Mouse (Mus musculus) embryonic facial prominence, embryonic 15.5 days (tissue): ENCODE measurements at regions not wholly inside any gene's neighbourhood (a gene's known extent, or its start where the extent isn't known, plus 50 kb on each side); places are given as distances from the start of the nearest gene placed in this dataset.
A peak's percentile ranks its signal among the peaks of the same experiment; 100 is the strongest.

Source experiments
- ATAC-seq: fragments of 200-750 bp; cut with Nextera tagmentation; 2 replicates; pipeline ENCODE4 v1.8.0; 2017; ENCODE audit warnings: low read depth, moderate TSS enrichment; ENCODE audit not compliant: insufficient number of reproducible peaks, low FRiP score, low TSS enrichment
- H3K27ac ChIP-seq: fragments of 300-500 bp; sonication (generic); replicated peaks from 2 replicates; pipeline ENCODE4 v1.5.1; 2015; ENCODE audit warnings: mild to moderate bottlenecking, inconsistent platforms
- H3K27me3 ChIP-seq: fragments of 300-500 bp; sonication (generic); 2 replicates; pipeline ENCODE4 v1.6.1; 2015; ENCODE audit warnings: inconsistent platforms
- H3K36me3 ChIP-seq: fragments of 300-500 bp; sonication (generic); 2 replicates; pipeline ENCODE4 v1.6.1; 2015; ENCODE audit warnings: mild to moderate bottlenecking, inconsistent platforms
- H3K4me1 ChIP-seq: fragments of 300-500 bp; sonication (generic); 2 replicates; pipeline ENCODE4 v1.6.1; 2015; ENCODE audit warnings: inconsistent platforms
- H3K4me2 ChIP-seq: fragments of 300-500 bp; sonication (generic); replicated peaks from 2 replicates; pipeline ENCODE4 v1.6.1; 2015; ENCODE audit warnings: mild to moderate bottlenecking, inconsistent platforms
- H3K4me3 ChIP-seq: fragments of 300-500 bp; sonication (generic); replicated peaks from 2 replicates; pipeline ENCODE4 v1.5.1; 2015; ENCODE audit warnings: mild to moderate bottlenecking, inconsistent platforms
- H3K9ac ChIP-seq: fragments of 300-500 bp; sonication (generic); 2 replicates; pipeline ENCODE4 v1.6.1; 2015; ENCODE audit warnings: inconsistent platforms
- H3K9me3 ChIP-seq: fragments of 300-500 bp; sonication (generic); replicated peaks from 2 replicates; pipeline ENCODE4 v1.6.1; 2016; ENCODE audit warnings: inconsistent platforms
- WGBS: fragments of 180-500 bp; shearing (Covaris S2); methylation state at CpG from one replicate; pipeline ENCODE4 v1.1.7; 2015; 5-methylcytosine and 5-hydroxymethylcytosine counted together

- no peak for ATAC-seq
- Histone ChIP-seq H3K27ac (no peak overlapping the region), H3K4me1 (no peaks in the 10 kb centered on the region), H3K27me3 (no peaks in the 10 kb centered on the region), H3K4me2 (no peak overlapping the region), H3K36me3 (no peaks in the 10 kb centered on the region), H3K9ac (no peak overlapping the region), H3K4me3 (no peak overlapping the region), H3K9me3 (no peaks in the 10 kb centered on the region)
Observed at GRCm38 (mm10) chr14:17234898-17235297, 415.9 kb upstream of the Rarb start.

- WGBS, result 88% methylated on average over 2 of the region's 2 CpGs
- Histone ChIP-seq H3K36me3 (no peaks in the 10 kb centered on the region), H3K9me3 (no peaks in the 10 kb centered on the region), H3K4me2 (no peak overlapping the region), H3K9ac (no peak overlapping the region), H3K27me3 (no peaks in the 10 kb centered on the region), H3K4me3 (no peak overlapping the region), H3K4me1 (no peaks in the 10 kb centered on the region), H3K27ac (no peak overlapping the region)
- ATAC-seq, result no peak
Observed at GRCm38 (mm10) chr14:17211502-17211901, 392.5 kb upstream of the Rarb start.

GRCm38 (mm10) chr14:17205691-17206090 is 386.7 kb upstream of the Rarb start:
- Histone ChIP-seq H3K9ac (no peak overlapping the region), H3K27ac (no peak overlapping the region), H3K4me2 (no peak overlapping the region), H3K27me3 (no peaks in the 10 kb centered on the region), H3K4me3 (no peak overlapping the region), H3K4me1 (no peaks in the 10 kb centered on the region), H3K9me3 (0 out of 2 replicates have a peak, but pooled peaks cover 3% of the 10 kb centered on the region), H3K36me3 (no peaks in the 10 kb centered on the region)
- WGBS, result 79% methylated on average over 1 of the region's 1 CpGs
- no peak for ATAC-seq

GRCm38 (mm10) chr14:17203251-17204015 is 384.5 kb upstream of the Rarb start:
- no peak for ATAC-seq
- no peak overlapping the region for H3K9ac ChIP-seq
- no peaks in the 10 kb centered on the region for H3K36me3 ChIP-seq
- H3K27ac ChIP-seq, result no peak overlapping the region
- H3K4me3 ChIP-seq, result no peak overlapping the region
- 38% methylated on average over 1 of the region's 1 CpGs for WGBS
- H3K4me1 ChIP-seq, result no peaks in the 10 kb centered on the region
- 0 out of 2 replicates have a peak, but pooled peaks cover 3% of the 10 kb centered on the region for H3K9me3 ChIP-seq
- no peak overlapping the region for H3K4me2 ChIP-seq
- H3K27me3 ChIP-seq, result no peaks in the 10 kb centered on the region

- no peaks in the 10 kb centered on the region for H3K36me3 ChIP-seq
- H3K9ac ChIP-seq, result no peak overlapping the region
- no peak for ATAC-seq
- H3K4me2 ChIP-seq, result no peak overlapping the region
- H3K4me3 ChIP-seq, result no peak overlapping the region
- no peaks in the 10 kb centered on the region for H3K27me3 ChIP-seq
- no peaks in the 10 kb centered on the region for H3K9me3 ChIP-seq
- H3K4me1 ChIP-seq, result no peaks in the 10 kb centered on the region
- 79% methylated on average over 2 of the region's 2 CpGs for WGBS
- no peak overlapping the region for H3K27ac ChIP-seq
Observed at GRCm38 (mm10) chr14:17192953-17193352, 374.0 kb upstream of the Rarb start.

- 21% methylated on average over 7 of the region's 7 CpGs for WGBS
- no peak overlapping the region for H3K27ac ChIP-seq
- peak overlapping the region; percentile 49 for H3K4me3 ChIP-seq
- no peak for ATAC-seq
- peaks cover 11% of the 10 kb centered on the region for H3K27me3 ChIP-seq
- peaks cover 11% of the 10 kb centered on the region for H3K4me1 ChIP-seq
- H3K4me2 ChIP-seq, result peak overlapping the region; percentile 84
- H3K36me3 ChIP-seq, result no peaks in the 10 kb centered on the region
- no peaks in the 10 kb centered on the region for H3K9me3 ChIP-seq
- no peak overlapping the region for H3K9ac ChIP-seq
Observed at GRCm38 (mm10) chr14:17173218-17173617, 354.3 kb upstream of the Rarb start.

- Histone ChIP-seq H3K27ac (no peak overlapping the region), H3K4me1 (peaks cover 11% of the 10 kb centered on the region), H3K4me2 (peak overlapping the region; percentile 84), H3K9ac (peak overlapping the region; percentile 2; the same call in 1 of the 2 replicates), H3K36me3 (no peaks in the 10 kb centered on the region), H3K9me3 (no peaks in the 10 kb centered on the region), H3K27me3 (peaks cover 11% of the 10 kb centered on the region), H3K4me3 (peak overlapping the region; percentile 49)
- peak; percentile 88 for ATAC-seq
- 2% methylated on average over 35 of the region's 35 CpGs for WGBS
Observed at GRCm38 (mm10) chr14:17172330-17173110, 353.6 kb upstream of the Rarb start.

GRCm38 (mm10) chr14:17171896-17172295 is 352.9 kb upstream of the Rarb start:
- no peak overlapping the region for H3K27ac ChIP-seq
- no peak for ATAC-seq
- no peaks in the 10 kb centered on the region for H3K9me3 ChIP-seq
- peak overlapping the region; percentile 84 for H3K4me2 ChIP-seq
- H3K4me1 ChIP-seq, result peaks cover 11% of the 10 kb centered on the region
- peaks cover 11% of the 10 kb centered on the region for H3K27me3 ChIP-seq
- H3K9ac ChIP-seq, result no peak overlapping the region
- 37% methylated on average over 5 of the region's 5 CpGs for WGBS
- H3K4me3 ChIP-seq, result peak overlapping the region; percentile 49
- no peaks in the 10 kb centered on the region for H3K36me3 ChIP-seq

GRCm38 (mm10) chr14:17158324-17158723 is 339.4 kb upstream of the Rarb start:
- no peaks in the 10 kb centered on the region for H3K9me3 ChIP-seq
- no peaks in the 10 kb centered on the region for H3K27me3 ChIP-seq
- no peak for ATAC-seq
- no peaks in the 10 kb centered on the region for H3K36me3 ChIP-seq
- no peak overlapping the region for H3K27ac ChIP-seq
- no peak overlapping the region for H3K9ac ChIP-seq
- H3K4me1 ChIP-seq, result no peaks in the 10 kb centered on the region
- WGBS, result 81% methylated on average over 4 of the region's 4 CpGs
- no peak overlapping the region for H3K4me2 ChIP-seq
- H3K4me3 ChIP-seq, result no peak overlapping the region

- Histone ChIP-seq H3K27me3 (no peaks in the 10 kb centered on the region), H3K9me3 (no peaks in the 10 kb centered on the region), H3K4me3 (no peak overlapping the region), H3K4me1 (no peaks in the 10 kb centered on the region), H3K4me2 (no peak overlapping the region), H3K9ac (no peak overlapping the region), H3K36me3 (no peaks in the 10 kb centered on the region), H3K27ac (no peak overlapping the region)
- no peak for ATAC-seq
- WGBS, result 60% methylated on average over 2 of the region's 2 CpGs
Observed at GRCm38 (mm10) chr14:17156402-17156954, 337.5 kb upstream of the Rarb start.

- Histone ChIP-seq H3K4me2 (no peak overlapping the region), H3K4me3 (no peak overlapping the region), H3K36me3 (no peaks in the 10 kb centered on the region), H3K27ac (no peak overlapping the region), H3K4me1 (no peaks in the 10 kb centered on the region), H3K27me3 (no peaks in the 10 kb centered on the region), H3K9ac (no peak overlapping the region), H3K9me3 (no peaks in the 10 kb centered on the region)
- no peak for ATAC-seq
- 100% methylated on average over 1 of the region's 1 CpGs for WGBS
Observed at GRCm38 (mm10) chr14:17120679-17121078, 301.7 kb upstream of the Rarb start.
